Mouse (Mus musculus) erythroblast, embryonic 14.5 days (primary cell): ENCODE data around the gene Frmd4a.

ENCODE experiments used
- GATA1 ChIP-seq: IDR thresholded peaks from 2 replicates; pipeline ENCODE4 v1.6.1; 2012; ENCODE audit warnings: low read length, inconsistent platforms, mixed read lengths
- TAL1 ChIP-seq: IDR thresholded peaks from 3 replicates; pipeline ENCODE4 v1.6.1; 2012; ENCODE audit warnings: low read length, inconsistent platforms, mixed read lengths

- TF ChIP-seq TAL1 (no peak), GATA1 (no peak)
Observed at GRCm38 (mm10) chr2:4574251-4574650, 556.7 kb downstream of the Frmd4a start.
